Mouse (Mus musculus): ENCODE measurements around the gene Srgap3.
"Not testable (repeated sequence)": the region's sequence is repeated elsewhere in the genome, so short reads cannot be mapped to it uniquely, and the experiment has no call there.

Srgap3 gene

DNA sequence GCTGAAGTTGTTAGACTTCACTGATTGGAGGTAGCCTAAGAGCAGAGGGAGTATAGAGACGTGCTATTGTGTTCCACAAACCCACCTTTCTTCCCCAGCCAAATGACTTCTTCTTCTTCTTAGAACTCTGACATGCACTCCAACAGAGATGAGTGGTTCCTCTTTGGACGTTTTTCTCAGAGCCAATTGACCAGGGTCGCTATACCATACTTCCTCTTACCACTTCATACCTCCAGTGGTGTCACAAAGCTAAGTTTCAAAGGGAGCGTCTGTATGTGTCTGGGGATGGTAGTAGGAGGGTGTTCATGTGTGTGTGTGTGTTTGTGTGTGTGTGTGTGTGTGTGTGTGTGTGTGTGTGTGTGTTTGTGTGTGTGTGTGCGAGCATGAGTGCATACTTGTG lies 195.1 kb downstream of the Srgap3 start:
- DNase-seq (ENCODE audit: low spot score in 2 of 2), result no peak

GRCm38 (mm10) chr6:112742297-112742696 lies 204.8 kb downstream of the Srgap3 start:
- no peak for DNase-seq (ENCODE audit: low spot score in 2 of 2)

- no peak for DNase-seq (ENCODE audit: low spot score in 2 of 2)
Observed at GRCm38 (mm10) chr6:112741766-112742165, 205.3 kb downstream of the Srgap3 start.

DNA sequence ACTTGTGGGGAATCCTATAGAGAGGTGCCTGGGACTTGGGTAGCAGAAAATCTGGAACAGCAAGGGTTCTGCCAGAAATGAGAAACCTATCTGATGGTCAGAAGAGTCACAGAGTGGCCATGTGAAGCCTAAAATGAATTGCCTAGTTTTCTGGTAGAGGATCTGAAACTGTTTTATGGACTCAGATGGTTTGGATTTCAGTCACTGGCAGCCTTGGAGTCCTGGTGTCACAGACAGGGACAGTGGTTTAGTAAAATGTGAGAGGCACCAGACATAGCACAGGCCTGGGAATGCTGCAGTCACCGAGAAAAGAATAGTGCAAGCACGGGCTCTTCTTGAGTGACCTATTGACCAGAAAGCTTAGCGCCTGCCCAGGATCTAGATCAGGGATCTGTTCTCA lies 207.4 kb downstream of the Srgap3 start:
- no peak for DNase-seq (ENCODE audit: low spot score in 2 of 2)

DNA sequence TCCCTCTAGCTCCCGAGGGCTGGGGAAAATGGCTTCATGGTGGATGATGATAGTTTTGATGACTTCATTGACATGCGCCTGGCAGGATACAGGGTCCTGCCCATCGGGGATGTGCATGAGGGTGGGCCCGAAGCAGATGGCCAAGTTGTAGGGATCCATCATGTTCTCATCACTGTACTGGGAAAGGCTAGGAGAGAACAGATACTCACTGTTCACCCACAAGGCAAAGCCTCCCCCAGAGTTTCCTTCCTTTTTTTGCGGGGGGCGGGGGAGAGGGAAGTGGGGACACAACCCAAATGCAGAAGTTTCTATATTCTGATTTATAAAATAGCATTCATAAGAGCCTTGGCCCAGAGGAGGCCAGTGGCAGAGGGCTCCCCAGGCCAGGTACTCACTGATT lies 208.1 kb downstream of the Srgap3 start:
- no peak for DNase-seq (ENCODE audit: low spot score in 2 of 2)

DNA sequence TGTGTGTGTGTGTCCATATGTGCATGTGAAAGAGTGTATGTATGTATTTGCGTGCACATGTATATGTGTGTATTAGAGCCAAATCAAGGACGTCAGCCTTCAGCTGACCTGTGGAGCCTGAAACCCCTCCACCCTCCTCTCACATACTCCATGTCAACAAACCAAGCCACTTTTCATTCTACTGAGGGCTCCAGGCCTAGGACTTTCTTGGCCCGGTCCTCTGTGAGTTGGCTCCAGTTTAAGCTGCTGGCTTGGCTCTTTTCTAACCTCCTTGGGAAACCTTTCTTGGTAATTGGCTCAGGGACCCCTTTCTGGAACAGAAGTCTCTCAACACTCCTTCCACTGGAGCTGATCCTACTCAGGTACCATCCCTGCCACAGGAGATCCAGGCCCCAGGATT lies 210.6 kb downstream of the Srgap3 start:
- no peak for DNase-seq (ENCODE audit: low spot score in 2 of 2)

DNA sequence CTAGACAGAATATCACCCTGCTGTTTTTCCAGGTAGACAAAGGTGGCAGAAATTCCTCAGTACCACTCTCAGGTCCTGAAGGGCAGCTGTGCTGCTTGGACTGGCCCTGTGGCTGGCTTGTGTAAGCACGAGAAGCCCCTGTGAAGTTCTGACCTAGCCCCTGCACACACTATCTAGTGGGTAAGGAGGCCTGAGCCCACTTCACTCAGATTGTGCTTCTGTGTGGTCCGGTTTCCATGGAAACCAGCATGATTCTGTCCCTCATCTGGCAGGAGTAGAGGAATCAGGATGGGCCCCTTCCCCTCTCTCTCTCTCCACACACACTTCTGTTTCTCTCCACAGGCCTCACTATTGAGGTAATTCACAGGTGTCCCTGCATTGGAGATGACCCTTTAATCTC lies 212.0 kb downstream of the Srgap3 start:
- DNase-seq (ENCODE audit: low spot score in 2 of 2), result no peak

GRCm38 (mm10) chr6:112733942-112734341 lies 213.1 kb downstream of the Srgap3 start:
- no peak for DNase-seq (ENCODE audit: low spot score in 2 of 2)

- DNase-seq (ENCODE audit: low spot score in 2 of 2), result no peak
Observed at GRCm38 (mm10) chr6:112732434-112732833, 214.6 kb downstream of the Srgap3 start.

DNA sequence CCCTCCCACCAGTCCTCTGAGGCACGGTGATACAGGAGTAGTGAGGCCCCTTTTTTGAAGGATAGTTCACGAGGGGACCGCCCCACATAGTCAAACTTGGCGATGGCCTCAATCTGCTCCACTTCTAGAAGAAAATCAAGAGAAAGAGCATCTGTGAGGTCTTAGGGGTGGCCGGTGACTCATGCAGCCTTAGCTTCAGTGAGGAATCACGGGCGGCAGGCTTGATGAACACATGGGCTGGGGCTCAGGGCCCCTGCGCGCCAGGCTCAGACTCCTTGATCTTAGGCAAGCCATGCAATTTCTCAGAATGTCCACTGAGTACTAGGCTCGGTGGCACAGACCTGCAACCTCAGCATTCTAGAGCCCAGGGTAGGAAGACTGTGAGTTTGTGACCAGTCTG lies 215.7 kb downstream of the Srgap3 start:
- DNase-seq (ENCODE audit: low spot score in 2 of 2), result no peak

DNA sequence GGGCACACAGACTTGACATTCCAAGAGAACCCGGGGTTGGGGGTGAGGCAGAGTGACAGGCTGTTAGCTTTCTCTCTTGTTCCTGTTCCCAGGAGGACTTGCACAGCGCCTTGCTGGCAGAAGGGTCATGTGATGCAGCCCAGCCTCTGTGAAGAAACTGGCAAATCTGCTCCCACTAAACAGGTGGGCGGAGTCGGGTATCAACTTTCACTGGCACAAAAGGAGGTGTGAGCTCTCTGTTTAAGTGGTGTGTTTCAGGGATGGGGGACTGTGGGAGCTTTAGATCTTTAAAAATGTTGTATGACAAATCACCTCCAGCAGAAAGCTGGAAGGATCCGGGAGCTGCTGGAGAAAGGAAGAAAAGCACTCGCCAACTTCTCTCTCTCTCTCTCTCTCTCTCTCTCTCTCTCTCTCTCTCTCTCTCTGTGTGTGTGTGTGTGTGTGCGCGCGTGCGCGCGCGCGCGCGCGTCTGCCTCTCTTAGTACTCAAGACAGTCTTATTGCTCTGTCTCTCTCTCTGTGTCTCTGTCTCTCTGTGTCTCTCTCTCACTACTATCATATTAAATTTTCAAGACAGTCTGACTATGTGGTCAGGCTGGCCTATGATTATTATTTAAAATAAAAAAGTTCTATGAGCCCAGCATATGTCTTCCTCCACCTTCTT lies 218.2 kb downstream of the Srgap3 start:
- DNase-seq (ENCODE audit: low spot score in 2 of 2), result peak; percentile 68 to 77

- no peak for DNase-seq (ENCODE audit: low spot score in 2 of 2)
Observed at GRCm38 (mm10) chr6:112725468-112725867, 221.6 kb downstream of the Srgap3 start.

GRCm38 (mm10) chr6:112720409-112721080 lies 226.5 kb downstream of the Srgap3 start:
- DNase-seq (ENCODE audit: low spot score in 2 of 2), result no peak

DNA sequence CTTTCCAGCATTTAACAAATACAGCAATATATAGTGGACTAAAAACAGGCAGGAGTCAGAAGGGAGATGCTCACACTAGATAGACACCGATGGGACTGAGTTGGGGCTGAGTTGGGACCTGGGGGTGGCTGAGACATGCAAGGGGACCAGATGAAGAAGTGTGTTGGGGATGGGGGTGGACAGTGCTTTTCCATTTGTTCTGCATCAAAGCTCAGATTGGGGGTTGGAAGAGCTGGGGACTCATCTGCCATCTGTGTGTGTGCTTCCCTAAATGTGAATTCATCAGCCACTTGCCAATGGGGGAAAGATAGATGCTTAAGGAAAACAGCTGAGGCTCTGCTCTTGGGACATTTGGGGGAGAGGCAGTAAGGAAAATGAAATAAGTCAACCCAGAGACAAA lies 227.1 kb downstream of the Srgap3 start:
- no peak for DNase-seq (ENCODE audit: low spot score in 2 of 2)

DNA sequence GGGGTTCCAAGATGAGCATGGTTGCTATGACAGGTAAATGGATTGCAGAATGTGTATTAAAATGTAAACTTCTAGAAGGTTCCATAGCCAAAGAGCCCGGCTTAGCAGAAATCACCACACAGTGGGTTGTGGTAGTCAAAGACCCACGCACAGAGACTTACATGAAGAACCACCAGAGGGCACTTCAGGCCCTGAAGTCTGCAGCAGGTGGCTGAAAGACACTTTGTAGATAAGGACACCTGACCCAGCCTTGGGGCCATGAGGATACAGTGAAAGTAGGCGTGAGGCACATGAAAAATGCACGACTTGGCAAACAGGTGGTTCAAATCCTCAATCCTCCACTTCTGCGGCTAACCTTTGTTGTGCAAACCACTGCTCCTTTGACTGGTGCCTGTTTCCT lies 229.9 kb downstream of the Srgap3 start:
- DNase-seq (ENCODE audit: low spot score in 2 of 2), result no peak

DNA sequence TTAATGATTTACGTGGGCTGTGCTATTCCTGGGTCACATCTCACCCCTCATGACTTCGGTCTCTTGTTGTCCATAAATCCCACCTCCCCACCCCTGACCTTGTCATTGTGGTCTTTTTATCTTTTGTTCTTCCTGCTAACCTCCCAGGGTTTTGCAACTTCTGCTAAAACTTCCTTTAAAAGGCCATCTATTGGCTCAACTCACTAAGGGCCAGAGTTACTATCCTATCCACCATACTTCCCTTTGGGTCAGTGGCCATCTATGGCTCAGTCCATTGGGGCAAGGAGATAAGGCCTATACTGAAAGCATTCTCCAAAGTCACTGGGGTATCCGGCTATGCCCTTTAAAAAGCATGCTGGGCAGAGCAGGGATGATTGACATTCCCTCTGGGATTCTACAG lies 233.1 kb downstream of the Srgap3 start:
- no peak for DNase-seq (ENCODE audit: low spot score in 2 of 2)

- not testable (repeated sequence) for DNase-seq (ENCODE audit: low spot score in 2 of 2)
Observed at GRCm38 (mm10) chr6:112702296-112702695, 244.8 kb downstream of the Srgap3 start.

DNA sequence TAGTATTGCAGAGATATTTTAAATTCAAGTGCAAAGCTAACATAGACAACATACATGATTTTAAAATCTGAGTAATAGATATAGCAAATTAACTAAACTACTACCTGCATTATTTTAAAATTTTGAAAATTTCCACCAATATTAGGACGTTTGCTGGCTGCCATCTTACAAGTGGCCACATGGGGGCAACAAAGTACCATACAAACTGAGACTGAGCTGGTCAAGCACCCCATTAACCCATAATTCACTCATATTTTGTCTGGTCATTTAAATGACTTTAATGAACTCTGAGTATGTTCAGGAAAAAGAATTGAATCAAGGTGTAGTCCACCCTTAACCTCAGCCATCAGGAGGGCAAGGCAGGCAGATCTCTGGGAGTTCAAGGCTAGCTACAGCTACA lies 246.7 kb downstream of the Srgap3 start:
- DNase-seq (ENCODE audit: low spot score in 2 of 2), result peak in 1 of 2 experiments; percentile 44

- DNase-seq (ENCODE audit: low spot score in 2 of 2), result no peak
Observed at GRCm38 (mm10) chr6:112699115-112699514, 248.0 kb downstream of the Srgap3 start.

DNA sequence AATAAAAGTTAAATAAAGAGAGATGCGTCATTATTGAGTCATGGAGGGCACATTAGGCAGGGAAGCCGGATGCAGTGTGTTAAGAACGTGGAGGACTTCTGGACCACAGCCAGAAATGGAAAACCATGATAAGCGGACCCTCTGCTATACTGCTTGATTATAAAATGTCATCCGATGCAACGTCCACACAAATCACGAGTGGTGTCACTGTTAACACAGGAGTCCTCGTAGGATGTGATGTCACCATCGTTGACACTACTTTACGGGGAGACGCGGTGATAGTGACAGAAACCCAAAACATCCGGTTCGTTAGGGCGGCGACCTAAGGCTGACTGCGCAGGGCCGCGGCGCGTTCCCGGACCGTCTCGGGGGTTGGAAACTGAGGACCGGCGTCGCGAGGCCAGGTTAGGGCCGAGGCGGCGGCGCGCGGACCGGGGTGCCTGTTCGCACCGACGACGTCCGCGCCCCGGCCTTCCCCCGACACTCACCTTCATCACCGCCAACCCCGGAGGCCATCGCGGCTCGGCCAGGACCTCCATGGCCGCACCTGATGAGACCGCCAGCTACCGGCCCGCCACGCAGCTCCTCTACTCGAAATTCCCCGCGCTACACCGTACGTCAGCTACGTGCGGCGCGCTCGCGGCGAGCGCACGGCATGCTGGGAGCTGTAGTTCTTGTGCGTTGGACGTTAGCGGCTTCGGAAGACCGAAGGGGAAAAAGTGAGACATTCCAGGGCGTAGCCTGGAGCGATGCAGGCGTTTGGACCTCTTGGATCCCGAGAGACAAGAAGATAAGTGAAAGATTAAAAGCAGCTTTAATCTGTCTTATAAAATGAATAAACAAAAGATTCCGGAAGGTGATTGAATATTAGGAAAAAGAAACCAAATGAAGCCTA lies 250.8 kb downstream of the Srgap3 start, which contains the start of gene Rad18:
Rad18 (minus strand) TSS at position 631 of the 895 bp plus-strand sequence.
- DNase-seq (ENCODE audit: low spot score in 2 of 2), result peak; percentile 68 to 84

- no peak for DNase-seq (ENCODE audit: low spot score in 2 of 2)
Observed at GRCm38 (mm10) chr6:112694492-112694891, 252.6 kb downstream of the Srgap3 start.

DNA sequence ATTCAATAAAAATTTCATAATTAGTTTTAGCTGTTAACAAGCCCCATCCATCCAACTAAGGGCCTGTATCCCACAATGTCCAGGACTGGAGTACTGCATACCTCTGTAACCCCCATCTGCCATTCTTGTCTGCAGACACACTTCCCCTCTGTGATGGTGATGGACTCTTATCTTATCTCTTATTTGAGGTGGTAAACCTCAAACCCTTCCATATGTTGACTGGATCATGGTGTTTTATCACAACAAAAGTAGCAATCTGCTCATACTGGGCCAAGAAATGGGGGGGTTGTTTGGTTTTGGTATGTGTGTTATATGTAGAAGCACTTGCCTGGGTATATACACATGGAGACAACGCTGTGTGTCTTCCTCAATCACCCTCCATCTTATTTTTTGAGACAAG lies 255.5 kb downstream of the Srgap3 start:
- no peak for DNase-seq (ENCODE audit: low spot score in 2 of 2)

Data from frontal cortex, postnatal 10 days (tissue).